Mouse (Mus musculus) brain, embryonic 14.5 days (tissue): ENCODE data around the gene Arhgap9.

Experiments used
- CTCF ChIP-seq: fragments of 200-500 bp; IDR thresholded peaks from 2 replicates; pipeline ENCODE4 v1.5.1; 2012; ENCODE audit warnings: inconsistent platforms, mild to moderate bottlenecking, moderate library complexity, borderline replicate concordance; ENCODE audit not compliant: insufficient read depth, insufficient read length; ENCODE audit errors: extremely low read depth
- POLR2A ChIP-seq: fragments of 200-500 bp; IDR thresholded peaks from 2 replicates; pipeline ENCODE4 v1.6.1; 2012; ENCODE audit warnings: mild to moderate bottlenecking, inconsistent platforms, borderline replicate concordance; ENCODE audit not compliant: poor library complexity, insufficient read depth, insufficient read length, severe bottlenecking; ENCODE audit errors: extremely low read depth

- no peak for TF ChIP-seq CTCF
- TF ChIP-seq POLR2A, result no peak
Observed at GRCm38 (mm10) chr10:127303136-127303535, 18.6 kb upstream of the Arhgap9 start.
